Mouse (Mus musculus) liver, embryonic 14.5 days (tissue): ENCODE results near the gene Dohh.

Experiments used
- CTCF ChIP-seq: IDR thresholded peaks from 2 replicates; pipeline ENCODE4 v1.5.1; 2016; ENCODE audit warnings: antibody characterized with exemption, low read depth, control low read depth
- EP300 ChIP-seq: IDR thresholded peaks from 2 replicates; pipeline ENCODE4 v1.6.1; 2016; ENCODE audit warnings: antibody characterized with exemption, low read depth

GRCm38 (mm10) chr10:81379183-81379553 lies 5.1 kb upstream of the Dohh start:
- TF ChIP-seq EP300 (no peak), CTCF (no peak)
